In genomic region chr13:40857281-40857818, GRCm38 (mm10) we compare ENCODE assay signal across 23 mouse cellular contexts.
"Had no signal": no experiment of that assay in that cellular context is flagged by ENCODE, and none has a peak within 500 bp of the region (broad histone marks: within the 10 kb centered on the region; RNA-seq: fewer than 3 reads in every experiment).

No protein-coding gene starts in this region.

- H3K36me3 ChIP-seq: heart, embryonic 10.5 days; heart, embryonic 13.5 days; heart, embryonic 15.5 days; hindbrain, embryonic 13.5 days; hindbrain, embryonic 15.5 days; kidney, embryonic 15.5 days; limb, embryonic 13.5 days; limb, embryonic 15.5 days had no signal

- H3K4me2 ChIP-seq: heart, embryonic 13.5 days; heart, embryonic 15.5 days; hindbrain, embryonic 13.5 days; hindbrain, embryonic 15.5 days; kidney, embryonic 15.5 days; limb, embryonic 13.5 days; limb, embryonic 15.5 days; liver, embryonic 11.5 days had no signal

- H3K27ac ChIP-seq: heart, embryonic 10.5 days; heart, embryonic 13.5 days; heart, embryonic 15.5 days; hindbrain, embryonic 13.5 days; hindbrain, embryonic 15.5 days; hindbrain, postnatal 0 days; kidney, embryonic 15.5 days; kidney, postnatal 0 days; limb, embryonic 13.5 days; limb, embryonic 15.5 days had no signal

- DNase-seq: gastrocnemius, postnatal 14 days; gastrocnemius, postnatal 36 days; heart, postnatal 14 days; heart, postnatal 36 days; kidney, adult 11 months; kidney, adult 9 months; kidney, postnatal 14 days; kidney, postnatal 36 days; layer of hippocampus, adult 9-11 months; layer of hippocampus, postnatal 36 days; left cerebral cortex, postnatal 4 days had no signal

- H3K27me3 ChIP-seq: heart, embryonic 13.5 days; heart, embryonic 15.5 days; kidney, embryonic 15.5 days; limb, embryonic 13.5 days; limb, embryonic 15.5 days had no signal

- H3K9ac ChIP-seq: heart, embryonic 13.5 days; heart, embryonic 15.5 days; hindbrain, embryonic 13.5 days; hindbrain, embryonic 15.5 days; kidney, embryonic 15.5 days; limb, embryonic 13.5 days; limb, embryonic 15.5 days had no signal

- ATAC-seq: hindbrain, postnatal 0 days; intestine, embryonic 16.5 days had no signal

- H3K9me3 ChIP-seq: heart, embryonic 10.5 days; heart, embryonic 13.5 days; heart, embryonic 15.5 days; hindbrain, embryonic 13.5 days; hindbrain, embryonic 15.5 days; kidney, embryonic 15.5 days; limb, embryonic 13.5 days; limb, embryonic 15.5 days had no signal

- H3K4me3 ChIP-seq: heart, embryonic 10.5 days; heart, embryonic 13.5 days; heart, embryonic 15.5 days; hindbrain, embryonic 13.5 days; hindbrain, embryonic 15.5 days; kidney, embryonic 15.5 days; limb, embryonic 13.5 days; limb, embryonic 15.5 days had no signal
